Mouse (Mus musculus) left cerebral cortex, adult 8-10 months (tissue): ENCODE measurements around the gene Chrna4. TPM values are rescaled to one million over a fixed set of nuclear protein-coding genes. Genes with fewer than 3 reads are reported as not detected.

Experiments used
- total RNA-seq, 4 experiments: library from RNA; stranded (reverse); gene quantifications; 2 replicates each; pipeline ENCODE4 v1.2.4; 2022

The Chrna4 gene
- total RNA-seq, 4 experiments from 2014 or later, result 37.9 to 43.7 (median 41.7) TPM

Other genes with a start within 250 kb of the Chrna4 start
- gene Ythdf1, start 122.6 kb downstream of the Chrna4 start, total RNA-seq, result 10 to 100 TPM; 50.1 to 54.1 (median 52.4) TPM
- not detected for gene Birc7, start 114.5 kb downstream of the Chrna4 start, total RNA-seq
- gene Nkain4, start 88.8 kb downstream of the Chrna4 start, total RNA-seq, result 10 to 100 TPM; 43.8 to 48.3 (median 46.8) TPM
- 100 to 1,000 TPM; 137 to 153 (median 140) TPM for gene Arfgap1, start 76.3 kb downstream of the Chrna4 start, total RNA-seq
- gene Col20a1, start 57.0 kb downstream of the Chrna4 start, total RNA-seq, result 1 to 10 TPM; 1.1 to 3.2 (median 1.2) TPM
- gene Kcnq2, start 91.8 kb upstream of the Chrna4 start, total RNA-seq, result 100 to 1,000 TPM; 231 to 254 (median 236) TPM
- 1,000 to 10,000 TPM; 1,221 to 1,269 (median 1,259) TPM for gene Eef1a2, start 113.5 kb upstream of the Chrna4 start, total RNA-seq
- gene Ppdpf, start 143.7 kb upstream of the Chrna4 start, total RNA-seq, result 10 to 100 TPM; 73.1 to 84.3 (median 75.9) TPM
- not detected for gene Ptk6, start 159.2 kb upstream of the Chrna4 start, total RNA-seq
- under 1 TPM in 3 of 4 experiments, not detected in 1; 0.16 to 0.40 (median 0.33) TPM for gene Srms, start 169.6 kb upstream of the Chrna4 start, total RNA-seq
- not detected for gene Fndc11, start 176.5 kb upstream of the Chrna4 start, total RNA-seq
- 1 to 10 TPM; 2.3 to 3.5 (median 2.5) TPM for gene Helz2, start 198.5 kb upstream of the Chrna4 start, total RNA-seq
- gene Gmeb2, start 244.5 kb upstream of the Chrna4 start, total RNA-seq, result 10 to 100 TPM; 20.0 to 24.2 (median 21.6) TPM